Mouse (Mus musculus) cerebellum, postnatal 25 days (tissue): ENCODE measurements around the gene Rgs9bp.

Source experiments
- DNase-seq, 2 experiments: peaks; one replicate each; pipeline ENCODE4 v3.0.0; 2021; ENCODE audit warnings: mixed read lengths in 2 of 2

The Rgs9bp gene

GRCm38 (mm10) chr7:35585191-35586054 lies at the start of gene Rgs9bp:
Gene Rgs9bp, minus strand, starts transcription at chr7:35585582.
- DNase-seq: peak in 1 of 2 experiments; percentile 43

- peak; percentile 12 to 53 for DNase-seq
Observed at GRCm38 (mm10) chr7:35628496-35628895, 43.1 kb upstream of the Rgs9bp start.

GRCm38 (mm10) chr7:35627371-35627770 lies 42.0 kb upstream of the Rgs9bp start:
- DNase-seq: peak; percentile 54 to 67

- no peak for DNase-seq
Observed at GRCm38 (mm10) chr7:35626038-35626437, 40.7 kb upstream of the Rgs9bp start.

GRCm38 (mm10) chr7:35622626-35623025 lies 37.2 kb upstream of the Rgs9bp start:
- DNase-seq: no peak

DNA sequence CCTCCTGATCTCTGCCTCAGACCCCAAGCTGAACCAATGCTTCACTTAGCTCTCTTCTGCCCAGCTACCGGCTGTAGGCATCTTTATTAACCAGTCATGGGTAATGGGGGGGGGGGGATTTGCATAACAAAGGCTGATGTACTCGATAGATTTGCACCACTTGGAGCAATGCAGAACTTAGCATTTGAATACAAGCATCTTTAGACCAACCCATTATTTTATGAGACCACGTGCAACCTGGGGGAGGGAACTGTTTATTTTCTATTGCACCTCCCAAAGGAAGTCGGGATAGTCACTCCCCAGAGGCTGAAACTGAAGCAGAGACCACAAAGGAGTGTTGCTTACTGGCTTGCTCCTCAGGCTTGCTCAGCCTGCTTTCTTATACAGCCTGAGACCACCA lies 32.1 kb upstream of the Rgs9bp start:
- no peak for DNase-seq

GRCm38 (mm10) chr7:35609245-35609644 lies 23.9 kb upstream of the Rgs9bp start:
- no peak for DNase-seq

GRCm38 (mm10) chr7:35606816-35607215 lies 21.4 kb upstream of the Rgs9bp start:
- DNase-seq: no peak

DNA sequence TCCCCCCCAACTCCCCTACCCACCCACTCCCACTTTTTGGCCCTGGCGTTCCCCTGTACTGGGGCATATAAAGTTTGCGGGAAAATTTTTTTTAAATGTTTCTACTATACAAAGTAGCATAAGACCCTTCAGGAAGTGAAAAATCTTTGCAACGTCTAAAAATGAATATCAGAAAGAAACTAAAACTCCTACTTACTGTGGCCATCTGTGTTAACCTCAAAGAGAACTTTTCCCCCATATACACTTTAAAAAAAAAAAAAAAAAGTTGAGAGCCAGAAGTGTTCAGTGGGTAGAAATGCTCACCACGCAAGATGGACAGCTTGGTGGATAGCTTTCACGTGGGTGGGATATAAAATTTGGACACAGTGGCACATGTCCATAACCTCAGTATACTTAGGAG lies 17.4 kb upstream of the Rgs9bp start:
- DNase-seq: no peak

- no peak for DNase-seq
Observed at GRCm38 (mm10) chr7:35601106-35601505, 15.7 kb upstream of the Rgs9bp start.

DNA sequence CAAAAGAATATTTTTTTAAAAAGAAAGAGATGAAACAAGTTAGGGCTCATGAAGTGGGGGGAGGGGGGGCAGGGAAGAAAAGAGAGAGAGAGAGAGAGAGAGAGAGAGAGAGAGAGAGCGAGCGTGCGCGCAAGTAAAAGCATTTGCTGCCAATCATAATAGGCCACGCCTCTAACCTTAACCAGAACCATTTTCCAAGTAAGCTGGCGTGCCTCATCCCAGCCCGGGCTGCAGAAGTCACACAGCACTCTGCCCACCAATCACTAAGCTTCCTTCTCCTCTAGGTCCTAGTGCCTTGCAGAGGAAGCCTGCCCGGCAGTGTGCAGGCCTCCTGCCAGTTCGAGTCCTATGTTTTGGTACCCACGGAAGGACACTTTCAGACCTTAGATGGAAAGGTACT lies 14.6 kb upstream of the Rgs9bp start:
- no peak for DNase-seq

DNA sequence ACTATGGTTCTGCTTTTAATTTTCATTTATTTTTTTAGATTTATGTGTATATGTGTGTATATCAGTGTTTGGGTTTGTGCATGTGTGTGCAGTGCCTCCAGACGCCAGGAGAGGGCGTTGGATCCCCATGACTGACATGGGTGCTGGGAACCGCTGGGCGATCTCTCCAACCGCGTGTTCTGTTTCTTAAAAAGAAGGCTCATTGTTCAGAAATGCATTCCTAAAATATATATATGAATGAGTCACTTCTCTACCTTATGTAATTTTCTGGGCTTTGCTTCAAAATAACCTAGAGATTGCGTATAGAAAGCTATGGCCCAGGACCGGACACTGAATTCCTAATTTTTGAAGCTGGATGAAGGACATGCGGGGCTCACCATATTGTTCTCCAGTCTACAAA lies 14.1 kb upstream of the Rgs9bp start:
- DNase-seq: no peak

- DNase-seq: no peak
Observed at GRCm38 (mm10) chr7:35594311-35594710, 8.9 kb upstream of the Rgs9bp start.

GRCm38 (mm10) chr7:35590731-35591191 lies 5.4 kb upstream of the Rgs9bp start:
- DNase-seq: no peak

DNA sequence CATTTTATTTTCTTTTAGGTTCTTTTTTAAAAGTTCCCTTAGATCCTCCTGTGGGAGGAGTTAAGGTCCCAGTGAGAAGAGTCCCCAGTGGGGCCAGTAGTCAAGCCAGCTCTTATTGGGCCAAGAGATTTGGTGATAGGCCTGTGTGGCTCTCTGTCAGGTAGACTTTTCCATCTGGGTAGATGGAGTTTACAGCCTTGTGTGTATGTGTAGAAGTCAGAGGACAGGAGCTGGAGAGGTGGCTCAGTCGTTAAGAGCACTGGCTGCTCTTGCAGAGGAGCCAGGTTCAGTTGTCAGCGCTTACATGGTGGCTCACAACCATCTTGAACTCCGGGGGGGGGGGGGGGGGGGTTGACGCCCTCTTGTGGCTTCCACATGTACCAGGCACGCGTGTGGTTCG lies 4.1 kb upstream of the Rgs9bp start:
- DNase-seq: no peak

DNA sequence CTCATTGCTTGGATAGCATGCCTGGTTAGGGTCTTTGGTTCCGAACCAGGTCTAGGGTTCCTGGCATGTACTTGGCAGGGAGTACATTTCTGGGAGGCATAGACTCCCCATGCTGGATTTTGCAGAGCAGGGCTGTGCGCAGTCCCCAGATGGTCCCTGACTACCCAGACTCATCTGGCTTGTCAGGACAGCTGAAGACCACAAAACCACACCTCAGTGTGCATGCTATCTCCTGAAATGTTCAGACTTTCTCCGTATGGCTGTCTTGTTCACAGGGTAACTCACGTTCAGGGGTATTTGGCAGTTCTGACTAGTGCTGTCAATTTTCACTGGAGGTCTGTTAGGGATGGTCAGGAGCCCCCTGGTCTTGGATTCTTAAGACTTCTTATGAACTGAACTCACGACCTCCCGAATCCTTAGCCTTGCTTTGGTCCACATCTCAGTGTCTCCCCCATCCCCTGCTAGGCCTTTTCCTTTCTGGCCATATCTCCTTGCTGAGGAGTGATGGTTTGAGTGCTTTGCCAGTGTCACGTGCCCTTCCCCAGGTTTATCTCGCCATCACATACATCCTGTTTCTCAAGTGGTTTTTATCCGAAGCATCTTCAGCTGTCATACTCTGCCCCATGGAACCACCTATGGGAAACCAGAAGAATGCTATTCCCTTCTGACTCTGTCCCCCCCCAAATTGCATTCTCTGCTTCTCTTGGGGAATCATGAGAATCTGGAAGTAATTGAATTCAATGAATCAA lies 3.5 kb upstream of the Rgs9bp start:
- DNase-seq: no peak

DNA sequence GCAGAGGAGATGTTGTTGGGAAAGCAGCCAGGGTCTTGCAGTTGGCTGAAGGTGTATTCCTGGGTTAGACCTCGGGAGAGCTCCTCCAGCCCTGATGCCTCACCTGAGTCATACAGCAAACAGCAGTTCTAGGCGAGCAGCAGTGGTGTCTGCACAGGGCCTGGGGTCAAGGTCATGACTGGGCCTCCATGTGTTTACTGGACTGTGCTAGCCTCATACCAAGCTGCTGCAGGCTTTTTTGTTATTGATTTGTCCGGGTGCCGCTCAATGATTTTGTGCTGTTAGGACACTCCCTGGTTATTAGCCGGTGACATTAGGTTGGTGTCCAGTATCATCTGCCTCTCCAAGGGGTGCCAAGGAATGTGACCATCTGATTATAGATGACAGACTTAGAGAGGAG lies 2.3 kb upstream of the Rgs9bp start:
- no peak for DNase-seq

GRCm38 (mm10) chr7:35586906-35587445 lies 1.6 kb upstream of the Rgs9bp start:
- DNase-seq: no peak

- DNase-seq: peak; percentile 94
Observed at GRCm38 (mm10) chr7:35586055-35586905, 898 bp upstream of the Rgs9bp start, which contains the start of gene Ankrd27. Gene Ankrd27, plus strand, starts transcription at chr7:35586244.

DNA sequence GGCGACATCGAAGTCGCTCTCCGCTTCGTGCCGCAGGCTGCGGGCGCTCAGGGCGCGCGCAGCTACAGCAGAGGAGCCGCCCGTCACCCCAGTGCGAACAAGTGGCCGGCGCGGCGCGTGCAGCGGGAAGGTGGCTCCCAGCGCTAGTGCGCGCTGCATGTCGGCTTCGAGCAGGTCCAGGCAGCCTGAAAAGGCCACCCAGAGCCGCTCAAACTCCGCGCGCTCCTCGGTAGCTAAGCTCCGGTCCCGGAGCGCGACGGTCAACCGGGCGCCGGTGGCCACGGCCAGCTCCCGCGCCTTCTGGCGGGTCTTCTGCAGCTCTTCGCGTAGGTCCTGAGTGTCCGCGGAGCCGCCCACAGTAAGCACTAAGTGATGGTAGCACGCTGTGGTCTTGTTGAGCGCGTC lies 594 bp downstream of the Rgs9bp start:
- peak; percentile 35 to 43 for DNase-seq

DNA sequence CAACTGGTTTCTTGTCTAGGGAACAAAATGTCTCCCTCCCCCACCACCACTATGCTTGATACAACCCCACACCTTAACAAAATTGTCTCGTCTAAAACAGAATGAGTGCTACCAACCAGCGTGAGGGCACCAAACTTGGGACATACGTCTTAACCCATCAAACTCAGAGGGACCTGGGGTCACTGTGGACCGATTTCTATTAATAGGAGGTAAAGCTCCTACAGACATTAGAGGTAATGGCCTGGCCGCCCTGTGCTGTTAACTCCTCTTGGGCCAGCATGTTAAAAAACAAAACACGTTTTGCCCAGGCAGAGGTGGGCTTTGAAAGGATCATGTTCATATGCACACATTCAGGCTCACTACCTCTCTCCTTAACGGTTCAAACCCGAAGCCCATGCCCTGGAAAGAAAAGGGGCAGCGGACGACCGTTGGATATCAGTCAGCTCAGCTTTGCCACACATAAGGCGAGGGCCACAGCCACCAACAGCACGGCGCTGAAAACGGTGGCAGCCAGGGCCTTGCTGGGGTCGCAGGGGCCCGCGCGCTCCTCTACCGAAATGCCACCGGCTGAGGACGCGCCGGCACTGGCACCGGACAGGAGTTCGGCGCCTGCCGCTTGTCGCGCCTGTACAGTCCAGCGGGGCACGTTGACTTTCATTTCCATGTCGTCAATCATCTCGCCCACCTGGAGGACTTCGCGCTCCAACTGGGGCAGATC lies 1.2 kb downstream of the Rgs9bp start:
- DNase-seq: no peak

DNA sequence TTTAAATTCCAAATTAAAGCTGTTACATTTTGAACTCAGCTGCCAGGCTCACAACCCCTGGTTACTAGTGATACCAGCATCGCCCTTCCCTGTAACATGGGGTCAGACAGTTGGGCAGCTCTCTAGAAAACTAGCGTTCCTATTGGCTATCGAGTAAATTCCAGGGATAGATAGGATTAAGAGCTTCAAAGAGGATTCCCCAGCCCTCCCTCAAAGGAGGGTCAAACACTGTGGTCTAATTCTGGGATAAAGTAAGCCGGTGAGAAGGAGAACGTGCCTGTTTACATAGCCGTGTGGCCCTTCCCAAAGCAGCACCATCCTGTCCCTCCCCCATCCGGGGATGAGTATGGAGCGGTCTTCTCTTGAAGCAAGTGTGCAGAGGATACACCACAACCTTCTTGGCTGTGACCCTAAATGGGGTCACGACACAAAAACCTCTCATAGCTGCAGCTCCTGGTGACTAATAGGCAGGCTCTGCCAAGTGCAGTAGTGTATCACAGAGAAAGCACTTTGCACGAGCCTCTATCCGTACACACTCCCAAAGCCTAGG lies 1.8 kb downstream of the Rgs9bp start:
- no peak for DNase-seq
